Mouse (Mus musculus) ES-Bruce4 (cell line): ENCODE results near the gene Ltb4r2. TPM values are rescaled to one million over a fixed set of nuclear protein-coding genes. Genes with fewer than 3 reads are reported as not detected.
"Not testable (repeated sequence)": the region's sequence is repeated elsewhere in the genome, so short reads cannot be mapped to it uniquely, and the experiment has no call there.

Experiments
- H3K27ac ChIP-seq: 2 replicates; pipeline ENCODE4 v1.5.1; 2012; ENCODE audit warnings: low read length, inconsistent platforms; ENCODE audit not compliant: insufficient read depth
- H3K27me3 ChIP-seq: 2 replicates; pipeline ENCODE4 v1.6.1; 2012; ENCODE audit warnings: mild to moderate bottlenecking, low read length, inconsistent platforms; ENCODE audit not compliant: control insufficient read depth, poor library complexity, insufficient read depth, severe bottlenecking
- H3K36me3 ChIP-seq: 2 replicates; pipeline ENCODE4 v1.6.1; 2012; ENCODE audit warnings: inconsistent platforms, mild to moderate bottlenecking, low read length, moderate library complexity; ENCODE audit not compliant: control insufficient read depth, poor library complexity, insufficient read depth, severe bottlenecking
- H3K4me1 ChIP-seq: one replicate; pipeline ENCODE4 v1.8.1; 2011; ENCODE audit warnings: low read length; ENCODE audit not compliant: control insufficient read depth, insufficient read depth
- H3K4me3 ChIP-seq: 2 replicates; pipeline ENCODE4 v1.5.1; 2011; ENCODE audit warnings: low read depth, mild to moderate bottlenecking, low read length
- H3K9ac ChIP-seq: 2 replicates; pipeline ENCODE4 v1.6.1; 2012; ENCODE audit warnings: low read depth, mild to moderate bottlenecking, inconsistent platforms; ENCODE audit not compliant: poor library complexity, severe bottlenecking
- H3K9me3 ChIP-seq: replicated peaks from 2 replicates; pipeline ENCODE4 v1.6.1; 2012; ENCODE audit warnings: mild to moderate bottlenecking, low read length, inconsistent platforms; ENCODE audit not compliant: control insufficient read depth, poor library complexity, insufficient read depth, severe bottlenecking
- CTCF ChIP-seq: IDR thresholded peaks from one replicate; pipeline ENCODE4 v1.8.1; 2011; ENCODE audit warnings: low read depth, low read length
- EP300 ChIP-seq: IDR thresholded peaks from 2 replicates; pipeline ENCODE4 v1.6.1; 2011; ENCODE audit warnings: low read depth, low read length; ENCODE audit not compliant: insufficient read depth
- POLR2A ChIP-seq: IDR thresholded peaks from one replicate; pipeline ENCODE4 v1.8.1; 2011; ENCODE audit warnings: low read length; ENCODE audit not compliant: insufficient read depth
- polyA plus RNA-seq: library from polyadenylated mRNA; stranded (reverse); fragments of >200 nt; gene quantifications from 2 replicates; pipeline ENCODE4 v1.2.4, GENCODE M21; 2011; ENCODE audit warnings: low read depth; ENCODE audit not compliant: missing spikeins, insufficient read depth, insufficient read length

Gene Ltb4r2
- polyA plus RNA-seq, 1 experiment, result 5.3 TPM

- no peaks in the 10 kb centered on the region for H3K4me1 ChIP-seq
- H3K27me3 ChIP-seq, result no peaks in the 10 kb centered on the region
- H3K9me3 ChIP-seq, result no peaks in the 10 kb centered on the region
- H3K27ac ChIP-seq, result no peak within 1 kb of the TSS
- TF ChIP-seq POLR2A (peak; percentile 39), EP300 (no peak)
- H3K9ac ChIP-seq, result peak within 1 kb of the TSS; percentile 58
- peaks cover 19% of the 10 kb centered on the region for H3K36me3 ChIP-seq
- H3K4me3 ChIP-seq, result peak within 1 kb of the TSS; percentile 91
Measured at GRCm38 (mm10) chr14:55745180-55745860, 15.9 kb upstream of the Ltb4r2 start, which contains the start of the genes Dhrs1 and Nop9. Gene Dhrs1 (minus strand): TSS chr14:55745690. Gene Nop9 (plus strand): TSS chr14:55745693.

GRCm38 (mm10) chr14:55745861-55746237, 15.4 kb upstream of the Ltb4r2 start:
- Histone ChIP-seq H3K9ac (peak overlapping the region; percentile 58), H3K27me3 (no peaks in the 10 kb centered on the region), H3K9me3 (no peaks in the 10 kb centered on the region), H3K36me3 (peaks cover 24% of the 10 kb centered on the region), H3K4me3 (peak overlapping the region; percentile 91), H3K4me1 (no peaks in the 10 kb centered on the region), H3K27ac (no peak overlapping the region)
- TF ChIP-seq EP300, result no peak
- no peak for TF ChIP-seq CTCF
- TF ChIP-seq POLR2A, result no peak

- no peaks in the 10 kb centered on the region for H3K27me3 ChIP-seq
- peak overlapping the region; percentile 58; the same call in 1 of the 2 replicates for H3K9ac ChIP-seq
- no peak for TF ChIP-seq POLR2A
- no peak for TF ChIP-seq EP300
- TF ChIP-seq CTCF, result no peak
- no peak overlapping the region; the same call in 1 of the 2 replicates for H3K4me3 ChIP-seq
- no peaks in the 10 kb centered on the region for H3K4me1 ChIP-seq
- no peak overlapping the region for H3K27ac ChIP-seq
- no peaks in the 10 kb centered on the region for H3K9me3 ChIP-seq
- peaks cover 38% of the 10 kb centered on the region for H3K36me3 ChIP-seq
Measured at GRCm38 (mm10) chr14:55747051-55747847, 14.0 kb upstream of the Ltb4r2 start.

GRCm38 (mm10) chr14:55757566-55757965, 3.7 kb upstream of the Ltb4r2 start:
- H3K4me3 ChIP-seq, result no peak overlapping the region
- no peak overlapping the region for H3K9ac ChIP-seq
- TF ChIP-seq POLR2A, result no peak
- TF ChIP-seq CTCF, result no peak
- no peak for TF ChIP-seq EP300
- H3K27me3 ChIP-seq, result no peaks in the 10 kb centered on the region
- H3K36me3 ChIP-seq, result peaks cover 15% of the 10 kb centered on the region
- no peaks in the 10 kb centered on the region for H3K9me3 ChIP-seq
- no peak overlapping the region for H3K27ac ChIP-seq
- H3K4me1 ChIP-seq, result no peaks in the 10 kb centered on the region

GRCm38 (mm10) chr14:55758363-55758784, 2.9 kb upstream of the Ltb4r2 start, which contains the start of gene Cideb:
Gene Cideb (minus strand): TSS chr14:55758458.
- Histone ChIP-seq H3K9me3 (no peaks in the 10 kb centered on the region), H3K36me3 (peaks cover 7% of the 10 kb centered on the region), H3K4me3 (no peak within 1 kb of the TSS), H3K27me3 (no peaks in the 10 kb centered on the region), H3K9ac (no peak within 1 kb of the TSS), H3K27ac (no peak within 1 kb of the TSS), H3K4me1 (no peaks in the 10 kb centered on the region)
- TF ChIP-seq POLR2A (no peak), CTCF (peak; percentile 31)

- not testable (repeated sequence) for H3K4me3 ChIP-seq
Measured at GRCm38 (mm10) chr14:55760156-55760555, 1.1 kb upstream of the Ltb4r2 start.

More at GRCm38 (mm10) chr14:55760156-55760555, 1.1 kb upstream of the Ltb4r2 start:
- H3K27ac ChIP-seq, H3K36me3 ChIP-seq, H3K4me1 ChIP-seq, H3K9me3 ChIP-seq, H3K27me3 ChIP-seq, H3K9ac ChIP-seq: not testable (repeated sequence)
- TF ChIP-seq CTCF, result peak; percentile 69
